Mouse (Mus musculus): Measurements from ENCODE around the gene Spatc1l.

The Spatc1l gene

GRCm38 (mm10) chr10:76561972-76562371 lies at the start of gene Spatc1l:
Gene Spatc1l (plus strand): TSS chr10:76562272.
- in situ Hi-C loops (cut with MboI; ENCODE audit: unreplicated experiment in 2 of 2): no loop called here

- in situ Hi-C loops (cut with MboI; ENCODE audit: unreplicated experiment in 2 of 2): no loop called here
Observed at GRCm38 (mm10) chr10:76512965-76513583, 49.0 kb upstream of the Spatc1l start.

GRCm38 (mm10) chr10:76530922-76531321 lies 31.1 kb upstream of the Spatc1l start:
- in situ Hi-C loops (cut with MboI; ENCODE audit: unreplicated experiment in 2 of 2): loop anchor here in 1 of 2 experiments (10.0 kb wide), 1 partner anchor 724 kb away; the partner anchor contains the start of gene Pofut2

GRCm38 (mm10) chr10:76531375-76531774 lies 30.7 kb upstream of the Spatc1l start, which contains the start of gene Lss:
Gene Lss (plus strand): TSS chr10:76531588.
- in situ Hi-C loops (cut with MboI; ENCODE audit: unreplicated experiment in 2 of 2): loop anchor here in 1 of 2 experiments (10.0 kb wide), 1 partner anchor 723 kb away; the partner anchor contains the start of gene Pofut2

GRCm38 (mm10) chr10:76531828-76532227 lies 30.2 kb upstream of the Spatc1l start:
- in situ Hi-C loops (cut with MboI; ENCODE audit: unreplicated experiment in 2 of 2): loop anchor here in 1 of 2 experiments (10.0 kb wide), 1 partner anchor 723 kb away; the partner anchor contains the start of gene Pofut2

- in situ Hi-C loops (cut with MboI; ENCODE audit: unreplicated experiment in 2 of 2): loop anchor here in 1 of 2 experiments (10.0 kb wide), 1 partner anchor 719 kb away; the partner anchor contains the start of gene Pofut2
Observed at GRCm38 (mm10) chr10:76535526-76535925, 26.5 kb upstream of the Spatc1l start.

- in situ Hi-C loops (cut with MboI; ENCODE audit: unreplicated experiment in 2 of 2): loop anchor here in 1 of 2 experiments (10.0 kb wide), 1 partner anchor 717 kb away; the partner anchor contains the start of gene Pofut2
Observed at GRCm38 (mm10) chr10:76537619-76538018, 24.5 kb upstream of the Spatc1l start.

GRCm38 (mm10) chr10:76541336-76542085 lies 20.6 kb upstream of the Spatc1l start:
- in situ Hi-C loops (cut with MboI; ENCODE audit: unreplicated experiment in 2 of 2): no loop called here

GRCm38 (mm10) chr10:76542636-76543375 lies 19.3 kb upstream of the Spatc1l start:
- in situ Hi-C loops (cut with MboI; ENCODE audit: unreplicated experiment in 2 of 2): no loop called here

- in situ Hi-C loops (cut with MboI; ENCODE audit: unreplicated experiment in 2 of 2): no loop called here
Observed at GRCm38 (mm10) chr10:76546566-76546965, 15.5 kb upstream of the Spatc1l start.

GRCm38 (mm10) chr10:76548218-76548617 lies 13.9 kb upstream of the Spatc1l start:
- in situ Hi-C loops (cut with MboI; ENCODE audit: unreplicated experiment in 2 of 2): no loop called here

- in situ Hi-C loops (cut with MboI; ENCODE audit: unreplicated experiment in 2 of 2): no loop called here
Observed at GRCm38 (mm10) chr10:76550458-76550857, 11.6 kb upstream of the Spatc1l start.

GRCm38 (mm10) chr10:76551556-76551955 lies 10.5 kb upstream of the Spatc1l start:
- in situ Hi-C loops (cut with MboI; ENCODE audit: unreplicated experiment in 2 of 2): no loop called here

- in situ Hi-C loops (cut with MboI; ENCODE audit: unreplicated experiment in 2 of 2): no loop called here
Observed at GRCm38 (mm10) chr10:76554061-76554460, 8.0 kb upstream of the Spatc1l start.

GRCm38 (mm10) chr10:76569996-76570685 lies 8.1 kb downstream of the Spatc1l start:
- in situ Hi-C loops (cut with MboI; ENCODE audit: unreplicated experiment in 2 of 2): no loop called here

- in situ Hi-C loops (cut with MboI; ENCODE audit: unreplicated experiment in 2 of 2): no loop called here
Observed at GRCm38 (mm10) chr10:76571070-76571469, 9.0 kb downstream of the Spatc1l start.

GRCm38 (mm10) chr10:76572151-76572550 lies 10.1 kb downstream of the Spatc1l start:
- in situ Hi-C loops (cut with MboI; ENCODE audit: unreplicated experiment in 2 of 2): no loop called here

- in situ Hi-C loops (cut with MboI; ENCODE audit: unreplicated experiment in 2 of 2): no loop called here
Observed at GRCm38 (mm10) chr10:76575374-76575773, 13.3 kb downstream of the Spatc1l start, which contains the start of gene Ftcd. Gene Ftcd (plus strand): TSS chr10:76575648.

GRCm38 (mm10) chr10:76576920-76577319 lies 14.8 kb downstream of the Spatc1l start:
- in situ Hi-C loops (cut with MboI; ENCODE audit: unreplicated experiment in 2 of 2): no loop called here

GRCm38 (mm10) chr10:76584138-76584537 lies 22.1 kb downstream of the Spatc1l start:
- in situ Hi-C loops (cut with MboI; ENCODE audit: unreplicated experiment in 2 of 2): no loop called here

Data from v-Abl transformed pro-B cells (cell line).